Mouse (Mus musculus): ENCODE data around the gene Ms4a4b. TPM values are rescaled to one million over a fixed set of nuclear protein-coding genes. Genes with fewer than 3 reads are reported as not detected.

The Ms4a4b gene
- polyA plus RNA-seq, 1 experiment from 2014 or later, result not detected

Other genes starting within 250 kb of the Ms4a4b start
- not detected in 2 replicates for gene Ms4a13, start 246.8 kb upstream of the Ms4a4b start, polyA plus RNA-seq (2014; fragmentation: Nextera tagmentation; extraction: Ambion mirVana)
- gene Ms4a12, start 211.1 kb upstream of the Ms4a4b start, polyA plus RNA-seq (2014; fragmentation: Nextera tagmentation; extraction: Ambion mirVana), result not detected in 2 replicates
- not detected in 2 replicates for gene Ms4a1, start 177.3 kb upstream of the Ms4a4b start, polyA plus RNA-seq (2014; fragmentation: Nextera tagmentation; extraction: Ambion mirVana)
- not detected in 2 replicates for gene Ms4a5, start 159.7 kb upstream of the Ms4a4b start, polyA plus RNA-seq (2014; fragmentation: Nextera tagmentation; extraction: Ambion mirVana)
- not detected in 2 replicates for gene Ms4a14, start 129.1 kb upstream of the Ms4a4b start, polyA plus RNA-seq (2014; fragmentation: Nextera tagmentation; extraction: Ambion mirVana)
- 0.45 and 1.3 TPM in 2 replicates for gene Ms4a7, start 107.4 kb upstream of the Ms4a4b start, polyA plus RNA-seq (2014; fragmentation: Nextera tagmentation; extraction: Ambion mirVana)
- gene Ms4a4a, start 68.0 kb upstream of the Ms4a4b start, polyA plus RNA-seq (2014; fragmentation: Nextera tagmentation; extraction: Ambion mirVana), result 1.1 and 1.8 TPM in 2 replicates
- gene Ms4a4c, start 38.8 kb upstream of the Ms4a4b start, polyA plus RNA-seq (2014; fragmentation: Nextera tagmentation; extraction: Ambion mirVana), result 0.17 TPM in 1 of 2 replicates, not detected in the other
- 1.1 and 2.0 TPM in 2 replicates for gene Ms4a6c, start 25.8 kb downstream of the Ms4a4b start, polyA plus RNA-seq (2014; fragmentation: Nextera tagmentation; extraction: Ambion mirVana)
- not detected in 2 replicates for gene Gm8369, start 42.4 kb downstream of the Ms4a4b start, polyA plus RNA-seq (2014; fragmentation: Nextera tagmentation; extraction: Ambion mirVana)
- 1.9 and 3.0 TPM in 2 replicates for gene Ms4a6b, start 73.0 kb downstream of the Ms4a4b start, polyA plus RNA-seq (2014; fragmentation: Nextera tagmentation; extraction: Ambion mirVana)
- 0.49 and 0.53 TPM in 2 replicates for gene Ms4a4d, start 93.2 kb downstream of the Ms4a4b start, polyA plus RNA-seq (2014; fragmentation: Nextera tagmentation; extraction: Ambion mirVana)
- 1.9 and 3.5 TPM in 2 replicates for gene Ms4a6d, start 161.3 kb downstream of the Ms4a4b start, polyA plus RNA-seq (2014; fragmentation: Nextera tagmentation; extraction: Ambion mirVana)
- gene Ms4a2, start 180.2 kb downstream of the Ms4a4b start, polyA plus RNA-seq (2014; fragmentation: Nextera tagmentation; extraction: Ambion mirVana), result 0.15 TPM in 1 of 2 replicates, not detected in the other
- gene Ms4a3, start 197.3 kb downstream of the Ms4a4b start, polyA plus RNA-seq (2014; fragmentation: Nextera tagmentation; extraction: Ambion mirVana), result 0.32 TPM in 1 of 2 replicates, not detected in the other
- gene Oosp2, start 217.0 kb downstream of the Ms4a4b start, polyA plus RNA-seq (2014; fragmentation: Nextera tagmentation; extraction: Ambion mirVana), result not detected in 2 replicates
- gene Oosp1, start 247.6 kb downstream of the Ms4a4b start, polyA plus RNA-seq (2014; fragmentation: Nextera tagmentation; extraction: Ambion mirVana), result not detected in 2 replicates

All from neural tube, embryonic 11.5 days (tissue).